Mouse (Mus musculus): Measurements from ENCODE around the gene Amph. TPM values are rescaled to one million over a fixed set of nuclear protein-coding genes. Genes with fewer than 3 reads are reported as not detected.
A peak's percentile ranks its signal among the peaks of the same experiment; 100 is the strongest.

The Amph gene
- polyA plus RNA-seq, 1 experiment from 2014 or later = 0.34 TPM

DNA sequence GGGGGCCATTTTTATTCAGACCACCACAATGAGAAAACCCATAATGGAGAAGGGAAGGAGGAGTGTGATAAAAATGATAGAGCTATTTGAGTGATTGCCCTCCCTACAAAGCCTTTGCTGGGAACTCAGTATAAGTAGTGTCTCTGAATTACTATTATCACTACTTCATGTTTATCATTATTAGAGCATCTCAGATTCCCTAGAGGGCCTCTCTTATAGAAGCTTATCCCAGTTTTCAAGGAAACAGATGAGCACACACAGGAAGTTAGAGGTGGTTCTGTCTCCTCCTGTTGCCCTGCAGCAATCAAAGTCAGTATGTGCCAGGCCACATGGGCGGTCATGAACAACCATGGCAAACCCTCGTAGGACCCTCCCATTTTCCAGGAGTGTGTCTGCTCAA is 190.5 kb downstream of the Amph start:
- no peak for DNase-seq (ENCODE audit: low spot score)

DNA sequence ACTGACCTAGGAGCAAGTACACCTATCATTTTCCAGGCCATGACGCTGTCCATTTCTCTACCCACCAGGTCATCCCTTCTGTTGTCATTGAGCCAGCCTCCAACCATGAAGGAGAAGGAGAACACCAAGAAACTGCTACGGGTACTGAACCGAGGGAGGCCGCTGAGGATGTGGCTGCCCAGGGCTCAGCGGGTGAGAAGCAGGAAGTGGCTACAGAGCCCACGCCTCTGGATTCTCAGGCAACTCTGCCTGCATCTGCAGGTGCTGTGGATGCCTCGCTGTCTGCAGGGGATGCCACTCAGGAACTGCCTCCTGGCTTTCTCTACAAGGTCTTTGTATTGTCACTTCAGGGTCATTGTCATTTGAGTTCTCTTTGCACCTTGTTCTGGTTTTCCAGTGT is 191.1 kb downstream of the Amph start:
- DNase-seq (ENCODE audit: low spot score) = peak; percentile 73

DNA sequence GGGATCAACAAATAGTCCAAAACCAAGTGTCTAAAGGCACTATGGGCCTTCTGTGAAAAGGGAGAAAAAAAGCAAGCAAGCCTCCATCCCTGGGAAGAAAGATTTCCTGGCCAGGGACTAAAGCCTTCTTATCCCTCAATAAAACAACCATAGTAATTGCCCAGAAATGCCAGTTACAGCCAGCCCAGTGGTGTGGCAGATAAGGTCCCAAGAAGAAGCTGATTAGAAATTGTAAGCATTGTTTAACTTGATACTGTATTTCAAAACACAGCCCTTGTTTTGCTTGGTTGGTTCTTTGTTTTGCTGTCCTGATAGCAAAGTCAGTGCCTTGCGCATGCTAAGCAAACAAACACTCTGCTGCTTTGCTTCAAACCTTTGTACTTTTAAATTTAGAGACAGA is 191.8 kb downstream of the Amph start:
- no peak for DNase-seq (ENCODE audit: low spot score)

DNA sequence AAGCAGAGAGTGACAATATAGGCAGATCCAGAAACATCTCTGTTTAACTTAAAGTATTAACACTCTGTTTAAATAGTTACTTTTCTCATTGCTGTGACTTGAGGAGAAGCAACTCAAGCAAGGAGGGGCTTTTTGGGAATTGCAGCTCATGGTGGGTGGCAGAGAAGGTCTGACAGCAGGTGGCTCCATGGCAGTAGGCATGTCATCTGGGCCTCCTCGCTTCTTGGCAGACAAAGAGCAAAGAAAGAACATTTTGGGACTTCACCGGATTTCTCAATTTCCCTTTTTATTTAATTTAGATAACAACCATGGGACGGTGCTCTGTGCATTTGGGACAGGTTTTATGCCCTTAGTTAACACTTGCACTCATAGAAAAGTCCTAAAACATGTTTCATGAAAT is 195.8 kb downstream of the Amph start:
- DNase-seq (ENCODE audit: low spot score) = no peak

DNA sequence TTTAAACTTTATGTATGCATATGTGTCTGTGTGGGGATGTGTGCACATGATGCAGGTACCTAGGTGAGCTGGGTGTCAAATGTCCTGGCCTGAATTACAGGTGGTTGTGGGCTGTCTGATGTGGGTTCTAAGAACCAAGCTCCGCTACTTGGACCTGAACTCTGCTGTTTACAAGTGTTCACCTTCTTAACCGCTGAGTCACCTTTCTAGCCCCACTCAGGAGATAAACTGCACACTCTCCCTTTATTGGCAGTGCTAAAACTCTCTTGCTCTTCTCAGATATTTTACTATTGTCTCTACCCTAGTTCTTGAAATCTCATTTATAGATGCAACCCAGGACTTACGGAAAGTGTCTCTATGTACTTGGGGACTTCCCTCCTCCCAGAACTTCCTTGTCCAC is 199.5 kb downstream of the Amph start:
- DNase-seq (ENCODE audit: low spot score) = no peak

DNA sequence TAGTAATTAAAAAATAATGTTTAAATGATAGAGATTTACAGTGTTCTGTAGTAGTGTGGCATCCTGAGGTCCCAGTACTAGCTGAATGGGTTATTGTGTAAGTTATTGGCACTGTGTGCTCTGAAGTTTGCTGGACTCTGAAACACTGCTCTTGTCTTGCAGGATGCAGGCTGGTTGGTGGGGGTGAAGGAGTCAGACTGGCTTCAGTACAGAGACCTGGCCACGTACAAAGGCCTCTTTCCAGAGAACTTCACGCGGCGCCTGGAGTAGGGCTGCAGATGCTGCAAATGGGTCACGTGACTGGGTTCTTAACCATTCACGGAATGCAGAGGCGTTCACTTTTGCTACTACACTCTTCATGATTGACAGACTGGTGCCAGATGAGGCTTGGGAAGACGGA is 201.6 kb downstream of the Amph start:
- no peak for DNase-seq (ENCODE audit: low spot score)

DNA sequence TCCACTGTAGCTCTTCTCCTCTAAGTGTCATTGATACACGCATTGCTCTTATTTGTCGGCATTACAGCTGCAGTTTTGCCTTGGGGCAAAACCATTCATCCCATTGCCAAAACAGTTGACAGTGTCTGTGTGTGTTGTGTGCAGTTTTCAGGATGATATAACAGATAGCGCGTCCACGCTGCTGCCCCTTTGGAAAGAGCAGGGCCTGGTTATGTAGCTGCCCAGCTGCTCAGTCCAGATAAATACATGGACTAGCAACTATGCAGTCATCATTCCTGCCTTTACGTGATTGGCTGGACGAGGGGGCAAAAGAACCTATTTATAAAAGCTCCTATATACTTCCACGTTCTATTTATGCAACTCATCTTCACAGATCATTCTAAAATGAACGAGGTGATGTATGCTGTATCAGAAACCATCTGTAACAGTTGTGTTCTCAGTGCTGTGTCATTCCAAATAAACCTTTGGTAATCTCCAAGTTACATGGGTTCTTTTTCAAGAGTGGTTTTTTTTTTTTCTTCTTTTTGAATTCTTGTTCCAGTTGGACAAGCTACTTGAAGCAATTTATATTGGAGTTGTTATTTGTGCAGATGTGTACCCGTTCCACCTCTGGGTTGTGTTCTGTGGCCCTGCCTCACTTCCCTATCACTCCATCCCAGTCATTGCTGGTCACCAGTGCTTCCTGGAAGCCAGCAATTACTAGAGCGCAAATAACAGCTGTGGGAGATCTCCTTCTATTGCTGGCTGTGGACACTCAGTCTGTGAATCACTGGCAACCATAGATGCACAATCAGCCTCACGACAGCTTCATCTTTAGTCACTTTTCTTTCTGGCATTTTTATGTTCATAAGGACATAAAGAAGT is 202.7 kb downstream of the Amph start:
- DNase-seq (ENCODE audit: low spot score) = no peak

DNA sequence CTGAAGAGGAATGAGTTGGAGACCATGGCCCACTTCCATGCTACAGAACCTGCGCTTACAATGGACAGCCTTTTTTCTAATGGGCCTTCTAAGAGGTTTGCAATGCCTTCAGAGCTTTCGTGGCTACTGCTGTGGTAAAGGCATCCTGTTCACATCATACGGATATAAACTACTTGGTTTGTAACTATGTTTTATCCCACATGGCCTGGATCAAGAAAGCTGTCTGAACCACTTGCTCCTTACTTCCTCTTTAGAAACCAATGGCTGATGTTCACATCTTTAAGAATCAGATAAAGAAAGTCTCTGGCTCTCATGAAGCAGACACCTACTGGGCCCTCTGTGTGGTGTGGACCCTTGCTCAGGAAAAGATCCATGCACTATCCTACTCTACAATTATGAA is 204.1 kb downstream of the Amph start:
- no peak for DNase-seq (ENCODE audit: low spot score)

DNA sequence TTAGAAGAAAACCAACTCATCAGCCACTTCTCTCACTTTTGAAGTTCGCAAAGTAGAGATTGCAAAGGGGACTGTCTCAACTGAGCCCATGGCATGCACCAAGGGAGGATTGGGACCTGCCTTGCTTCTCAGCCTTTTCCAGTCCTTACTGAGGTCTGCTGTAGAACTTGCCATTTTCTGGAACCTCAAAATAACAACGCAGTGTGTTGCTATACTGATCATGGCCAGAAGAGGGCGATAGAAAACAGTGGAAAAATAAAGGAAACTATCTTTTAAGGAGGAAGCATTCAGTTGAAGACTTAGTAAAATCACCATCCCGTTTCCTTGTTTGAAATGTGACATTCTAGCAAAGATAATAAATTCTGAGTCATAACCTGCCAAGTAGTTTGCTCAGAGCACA is 210.5 kb downstream of the Amph start:
- peak; percentile 56 for DNase-seq (ENCODE audit: low spot score)

DNA sequence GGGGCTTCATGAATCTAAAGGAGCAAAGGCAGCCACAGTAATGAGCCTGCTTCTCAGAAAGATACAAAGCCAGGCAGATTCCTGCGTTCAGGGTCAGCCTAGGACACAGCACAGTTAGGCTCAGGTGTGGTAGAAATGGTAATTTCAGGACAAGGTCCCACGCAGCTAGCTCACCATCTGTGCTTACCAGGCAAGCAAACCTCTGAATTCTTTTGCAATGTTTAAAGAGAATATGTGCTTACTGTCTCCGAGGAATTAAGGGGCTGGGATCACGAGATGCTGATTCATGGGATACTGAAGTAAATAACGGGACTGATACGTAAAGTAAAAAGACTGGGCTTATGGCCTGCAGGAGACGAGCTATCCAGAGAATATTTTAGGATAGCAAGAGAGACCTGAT is 212.6 kb downstream of the Amph start:
- no peak for DNase-seq (ENCODE audit: low spot score)

DNA sequence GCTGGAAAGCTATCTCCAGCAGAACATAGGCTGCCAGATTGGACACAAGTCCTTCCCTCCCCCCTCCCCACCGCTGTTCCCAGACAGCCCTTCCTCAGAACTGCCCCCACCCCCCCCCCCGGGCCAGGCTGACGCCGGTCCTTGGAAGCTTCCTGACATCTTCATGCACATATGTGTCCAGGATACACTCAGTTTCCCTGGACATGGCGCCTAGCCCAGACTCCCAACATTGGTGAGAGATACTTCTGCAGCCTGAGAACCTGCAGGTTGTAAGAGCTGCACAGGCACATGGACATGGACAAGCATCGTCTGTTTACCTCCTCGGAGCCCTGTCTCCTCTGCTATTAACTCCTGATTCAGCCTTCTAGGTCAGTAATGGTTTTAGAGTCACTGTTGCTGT is 213.1 kb downstream of the Amph start:
- no peak for DNase-seq (ENCODE audit: low spot score)

DNA sequence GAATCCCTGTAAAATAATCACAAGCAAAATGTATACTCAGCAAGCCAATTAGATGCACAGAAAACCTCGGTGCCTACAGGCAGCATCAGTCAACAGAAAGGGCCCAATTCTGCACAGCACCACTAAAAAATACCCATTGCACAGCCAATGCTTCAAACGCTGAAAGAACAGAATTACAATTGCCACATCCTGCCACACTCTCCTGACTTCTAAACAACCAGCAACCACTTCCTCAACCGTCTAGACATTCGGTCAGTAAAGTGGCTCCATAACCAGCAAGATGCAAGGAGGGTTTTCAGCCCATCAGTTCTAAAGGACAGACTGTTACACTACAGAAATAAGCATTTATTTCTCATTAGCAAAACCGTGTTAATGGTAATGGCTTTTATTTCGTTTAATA is 214.1 kb downstream of the Amph start:
- DNase-seq (ENCODE audit: low spot score) = peak; percentile 64

DNA sequence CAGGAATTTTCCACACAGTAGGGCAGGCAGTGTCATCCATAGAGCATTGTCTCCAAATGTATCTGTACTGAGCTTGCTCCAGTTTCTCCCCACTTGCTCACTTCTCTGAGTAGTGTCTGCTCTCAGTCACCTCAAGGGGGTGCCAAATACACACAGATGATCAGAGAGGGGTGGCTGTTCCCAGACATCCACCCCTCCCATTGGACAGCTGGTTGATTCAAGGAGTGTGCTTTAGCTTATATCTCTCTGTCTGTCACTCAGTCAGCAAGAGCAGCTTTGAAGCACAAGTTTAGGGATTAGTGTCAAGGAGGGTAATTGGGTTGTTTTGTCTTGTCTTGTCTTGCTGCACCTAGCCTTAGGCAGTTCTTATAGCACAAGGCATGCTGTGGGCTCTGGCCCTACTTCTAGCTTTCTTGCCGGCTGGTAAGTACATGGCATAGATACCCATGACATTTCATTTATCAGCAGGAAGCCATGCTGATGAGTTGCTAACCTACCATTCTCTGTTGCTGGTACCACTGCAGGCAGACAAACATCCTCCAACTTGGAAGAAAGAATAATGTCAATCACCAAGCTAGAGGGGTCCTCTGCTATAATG is 229.8 kb downstream of the Amph start:
- DNase-seq (ENCODE audit: low spot score) = peak; percentile 87

DNA sequence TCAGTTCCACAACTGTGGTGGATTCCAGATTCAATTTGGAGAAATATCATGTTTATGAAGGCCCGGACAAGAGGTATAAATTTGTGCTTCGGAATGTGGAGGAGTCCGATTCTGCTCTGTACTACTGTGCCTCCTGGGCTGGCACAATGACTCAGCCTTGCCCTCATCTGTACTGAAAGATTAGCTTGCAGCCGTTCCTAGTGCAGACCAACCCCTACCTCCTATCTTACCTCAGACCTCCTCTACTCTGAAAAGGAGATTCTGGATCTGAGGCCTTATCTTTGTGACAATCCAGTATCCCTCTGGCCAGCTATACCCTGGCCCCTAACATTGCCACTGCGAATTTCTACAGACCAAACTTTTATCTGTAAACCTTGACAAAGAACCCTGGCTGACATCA is 230.3 kb downstream of the Amph start:
- DNase-seq (ENCODE audit: low spot score) = no peak

DNA sequence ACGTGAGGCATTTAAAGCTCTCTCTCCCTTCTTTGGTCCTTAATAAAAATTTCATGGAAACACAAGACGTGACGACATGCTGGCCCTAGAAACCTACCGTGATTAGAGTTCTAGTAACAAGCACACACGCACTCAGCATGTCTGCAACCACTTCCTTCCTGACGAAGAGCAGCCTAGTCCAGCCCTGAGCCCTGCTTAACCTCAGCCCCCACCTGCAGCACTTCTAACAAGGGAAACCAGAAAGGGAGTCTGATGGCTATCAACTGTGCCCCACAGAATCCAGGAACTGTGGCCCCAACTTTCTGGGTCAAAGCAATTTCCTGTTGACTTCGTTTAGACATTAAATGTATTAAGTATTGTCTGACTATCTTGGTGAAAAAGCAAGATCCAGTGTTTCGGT is 234.3 kb downstream of the Amph start:
- peak; percentile 86 for DNase-seq (ENCODE audit: low spot score)

DNA sequence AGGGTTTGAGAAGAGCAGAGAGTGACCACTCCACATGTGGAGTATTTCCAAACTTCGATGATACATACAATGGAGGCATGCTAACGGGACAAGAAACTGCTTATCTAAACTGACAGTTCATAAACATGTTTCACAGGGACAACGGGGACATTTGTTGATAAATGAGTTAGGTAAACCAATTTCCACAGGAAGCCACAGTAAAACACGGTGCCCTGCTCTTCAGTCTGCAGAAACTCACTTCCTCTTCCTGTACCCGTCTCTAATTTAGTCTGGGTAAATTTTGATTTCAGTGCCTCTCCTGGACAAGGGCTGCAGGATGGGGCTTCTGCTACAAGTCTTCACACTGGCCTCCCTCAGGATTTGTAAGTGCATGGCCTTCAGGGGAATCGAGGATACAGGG is 242.0 kb downstream of the Amph start:
- no peak for DNase-seq (ENCODE audit: low spot score)

DNA sequence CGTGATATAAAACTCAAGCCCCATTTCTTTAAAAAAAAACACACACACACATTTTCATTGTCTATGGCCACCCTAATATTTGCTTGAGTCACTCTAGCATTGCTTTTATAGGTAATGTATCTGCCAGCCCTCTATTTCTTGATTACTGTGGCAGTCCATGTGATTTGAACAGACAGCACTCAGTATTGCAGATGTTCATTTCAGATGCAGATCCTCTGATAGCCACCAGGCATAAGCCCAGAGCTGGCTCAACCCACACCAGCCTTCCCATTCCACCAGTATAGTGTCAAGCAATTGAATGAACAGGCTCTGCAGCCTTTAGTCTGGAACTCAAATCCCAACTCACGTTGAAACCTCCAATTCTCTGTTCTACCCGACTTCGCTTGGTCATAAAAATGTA is 246.8 kb downstream of the Amph start:
- DNase-seq (ENCODE audit: low spot score) = no peak

DNA sequence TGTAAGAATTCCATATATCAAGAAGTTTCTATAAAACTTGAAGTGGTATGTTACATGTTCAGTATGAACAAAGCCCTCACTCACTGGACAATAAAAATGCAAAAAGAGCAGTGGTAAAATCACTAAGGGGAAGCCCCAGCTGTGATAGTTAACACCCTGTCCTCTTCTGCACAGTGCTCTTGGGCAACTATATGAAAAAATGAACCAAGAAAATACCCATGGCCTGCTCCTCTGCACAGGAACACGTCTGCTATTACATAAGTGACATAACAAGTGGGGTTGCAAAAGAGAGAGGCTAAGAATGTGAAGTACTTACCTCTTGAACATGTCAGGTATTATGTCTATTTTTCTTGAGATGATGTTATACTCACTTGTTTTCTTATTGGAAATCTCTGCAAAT is 247.5 kb downstream of the Amph start:
- DNase-seq (ENCODE audit: low spot score) = no peak

Other genes with a start within 250 kb of the Amph start
- 44.8 and 47.6 TPM in 2 replicates for gene Vps41, start 230.9 kb upstream of the Amph start, polyA plus RNA-seq (2015; fragmentation: Nextera tagmentation; extraction: Ambion mirVana)